Mouse (Mus musculus) thymus, adult 2 months (tissue): ENCODE measurements at regions not wholly inside any gene's neighbourhood (a gene's known extent, or its start where the extent isn't known, plus 50 kb on each side); places are given as distances from the start of the nearest gene placed in this dataset.

Source experiments
- CTCF ChIP-seq: fragments of 200-500 bp; IDR thresholded peaks from 2 replicates; pipeline ENCODE4 v1.5.1; 2012; ENCODE audit warnings: mild to moderate bottlenecking, control low read depth, low read length, moderate library complexity, borderline replicate concordance; ENCODE audit not compliant: control insufficient read depth, poor library complexity, insufficient read depth; ENCODE audit errors: extremely low read depth
- POLR2A ChIP-seq: fragments of 200-500 bp; IDR thresholded peaks from 2 replicates; pipeline ENCODE4 v1.6.1; 2012; ENCODE audit warnings: mild to moderate bottlenecking, low read length, control low read depth, moderate library complexity; ENCODE audit not compliant: control insufficient read depth, poor library complexity, insufficient read depth; ENCODE audit errors: extremely low read depth

DNA sequence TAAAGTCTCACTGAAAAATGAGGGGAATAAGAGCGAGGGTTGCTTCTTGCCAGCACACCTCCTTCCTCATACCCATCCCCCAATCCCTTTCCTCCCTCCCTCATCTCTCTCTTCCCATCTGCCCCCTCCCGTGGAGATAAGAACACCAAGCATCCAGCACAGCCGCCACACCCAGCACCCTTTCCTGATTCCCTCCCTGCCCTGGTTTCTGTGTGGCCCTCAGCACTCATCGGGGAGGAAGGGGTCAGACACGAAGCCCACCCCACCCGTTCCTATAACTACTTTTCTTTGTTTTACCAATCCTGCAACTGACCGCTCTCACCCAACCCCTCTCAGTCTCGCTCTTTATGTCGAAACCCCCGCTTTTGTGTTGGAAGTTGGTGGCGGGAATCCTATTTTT lies 137.3 kb downstream of the Rpl14 start:
- TF ChIP-seq POLR2A (no peak), CTCF (no peak)
